Mouse (Mus musculus) testis, postnatal 10 days (tissue): ENCODE data around the gene Car11.

Source experiments
- DNase-seq: peaks from one replicate; pipeline ENCODE4 v3.0.0; 2021; ENCODE audit warnings: low spot score

Gene Car11

GRCm38 (mm10) chr7:45723301-45723700 lies 23.7 kb downstream of the Car11 start:
- DNase-seq: no peak

GRCm38 (mm10) chr7:45723781-45724180 lies 24.1 kb downstream of the Car11 start:
- no peak for DNase-seq

- no peak for DNase-seq
Measured at GRCm38 (mm10) chr7:45725151-45725550, 25.5 kb downstream of the Car11 start.

GRCm38 (mm10) chr7:45725713-45726112 lies 26.1 kb downstream of the Car11 start, which contains the start of gene Spaca4:
Gene Spaca4 (minus strand): TSS chr7:45725813.
- DNase-seq: peak; percentile 65

- DNase-seq: no peak
Measured at GRCm38 (mm10) chr7:45726419-45726818, 26.8 kb downstream of the Car11 start.

GRCm38 (mm10) chr7:45727625-45728024 lies 28.0 kb downstream of the Car11 start:
- DNase-seq: no peak

- DNase-seq: peak; percentile 76
Measured at GRCm38 (mm10) chr7:45730727-45731431, 31.2 kb downstream of the Car11 start.

GRCm38 (mm10) chr7:45733477-45733876 lies 33.8 kb downstream of the Car11 start:
- no peak for DNase-seq

- peak; percentile 91 for DNase-seq
Measured at GRCm38 (mm10) chr7:45739162-45739763, 39.6 kb downstream of the Car11 start.

- no peak for DNase-seq
Measured at GRCm38 (mm10) chr7:45739820-45740219, 40.2 kb downstream of the Car11 start.

- no peak for DNase-seq
Measured at GRCm38 (mm10) chr7:45741308-45741707, 41.7 kb downstream of the Car11 start.

GRCm38 (mm10) chr7:45741777-45742176 lies 42.1 kb downstream of the Car11 start:
- DNase-seq: no peak

- DNase-seq: no peak
Measured at GRCm38 (mm10) chr7:45742338-45742737, 42.7 kb downstream of the Car11 start.

- DNase-seq: peak; percentile 93
Measured at GRCm38 (mm10) chr7:45744387-45744786, 44.7 kb downstream of the Car11 start.

- DNase-seq: no peak
Measured at GRCm38 (mm10) chr7:45746518-45746917, 46.9 kb downstream of the Car11 start.

- no peak for DNase-seq
Measured at GRCm38 (mm10) chr7:45747450-45747849, 47.8 kb downstream of the Car11 start.

GRCm38 (mm10) chr7:45748110-45748509 lies 48.5 kb downstream of the Car11 start:
- no peak for DNase-seq

- DNase-seq: no peak
Measured at GRCm38 (mm10) chr7:45749401-45749800, 49.8 kb downstream of the Car11 start.

- DNase-seq: no peak
Measured at GRCm38 (mm10) chr7:45750162-45750561, 50.5 kb downstream of the Car11 start.
